Mouse (Mus musculus) testis, adult 2 months (tissue): Measurements from ENCODE around the gene Hspd1.

Experiments
- CTCF ChIP-seq: fragments of 200-500 bp; IDR thresholded peaks from 2 replicates; pipeline ENCODE4 v1.5.1; 2012; ENCODE audit warnings: low read depth, mild to moderate bottlenecking, inconsistent platforms, low read length, moderate library complexity; ENCODE audit not compliant: control insufficient read depth, insufficient read depth, insufficient replicate concordance
- POLR2A ChIP-seq: fragments of 200-500 bp; IDR thresholded peaks from 2 replicates; pipeline ENCODE4 v1.6.1; 2012; ENCODE audit warnings: low read depth, mild to moderate bottlenecking, inconsistent platforms, low read length, moderate library complexity; ENCODE audit not compliant: control insufficient read depth

DNA sequence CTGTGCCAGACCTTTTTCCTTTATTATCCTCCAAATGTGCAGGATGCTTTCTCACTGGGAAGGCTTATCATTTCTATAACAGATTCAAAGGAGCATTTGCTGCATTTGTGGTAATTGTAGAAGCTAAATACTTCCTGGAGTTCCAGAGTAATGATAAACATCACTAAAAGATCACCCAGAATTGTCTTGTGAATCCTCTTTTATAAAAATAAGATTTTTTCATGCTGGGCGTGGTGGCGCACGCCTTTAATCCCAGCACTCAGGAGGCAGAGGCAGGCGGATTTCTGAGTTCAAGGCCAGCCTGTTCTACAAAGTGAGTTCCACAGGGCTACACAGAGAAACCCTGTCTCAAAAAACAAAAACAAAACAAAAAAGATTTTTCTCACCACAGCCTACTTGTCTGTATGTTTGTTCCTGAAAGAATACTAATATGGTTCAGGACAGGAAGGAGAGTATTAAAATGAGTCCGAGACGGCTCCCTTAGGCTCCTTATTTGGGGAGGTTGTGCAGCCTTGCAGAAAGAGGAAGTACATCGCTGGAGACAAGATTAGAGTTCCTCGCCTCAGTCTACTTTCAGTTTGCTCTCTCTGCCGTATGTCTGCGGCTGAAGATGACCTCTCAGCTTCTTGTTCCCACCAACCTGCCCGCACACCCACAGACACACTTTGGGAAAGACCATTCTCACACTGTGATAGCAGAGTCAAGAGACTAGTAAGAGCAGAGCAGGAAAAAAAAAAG lies 59.4 kb downstream of the Hspd1 start:
- no peak for TF ChIP-seq CTCF
- TF ChIP-seq POLR2A = no peak
